Mouse (Mus musculus): ENCODE measurements at regions not wholly inside any gene's neighbourhood (a gene's known extent, or its start where the extent isn't known, plus 50 kb on each side); places are given as distances from the start of the nearest gene placed in this dataset.
A peak's percentile ranks its signal among the peaks of the same experiment; 100 is the strongest.
"Not testable (repeated sequence)": the region's sequence is repeated elsewhere in the genome, so short reads cannot be mapped to it uniquely, and the experiment has no call there.

DNA sequence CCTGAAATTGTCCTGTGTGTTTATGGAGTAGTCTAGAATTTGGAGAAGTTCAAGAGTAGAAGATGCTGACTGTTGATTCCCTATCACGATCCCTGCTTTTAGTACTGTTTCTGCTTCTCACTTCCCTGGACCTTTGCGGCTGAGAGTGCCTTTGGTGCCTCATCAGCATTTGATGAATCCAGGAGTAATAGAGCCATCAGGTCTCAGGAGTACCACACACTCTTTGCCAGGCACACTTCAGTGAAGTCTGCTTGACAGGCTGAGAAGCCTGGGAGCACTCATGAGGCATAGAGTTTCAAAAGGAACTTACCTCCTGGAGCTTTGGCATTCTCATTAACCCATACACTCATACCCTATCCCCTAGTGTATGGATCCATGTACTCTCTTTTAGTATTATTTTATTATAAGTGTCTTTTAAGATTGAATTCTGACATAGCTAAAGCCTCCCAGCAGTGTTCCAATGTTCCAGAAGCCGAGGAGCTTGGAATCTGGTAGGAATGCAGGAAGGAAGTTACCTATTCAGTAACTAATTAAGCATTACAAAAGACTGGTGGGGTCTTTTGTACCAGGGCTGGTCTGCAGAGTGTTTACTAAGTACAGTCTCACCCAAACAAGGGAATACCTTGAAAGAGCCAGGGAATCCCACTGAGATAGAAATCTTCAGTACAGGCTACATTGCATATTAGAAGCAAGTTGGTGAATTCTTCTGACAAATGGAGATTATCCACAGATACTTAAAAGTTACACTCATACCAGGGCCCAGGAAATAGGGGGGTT lies 139.7 kb downstream of the Tex13c3 start:
- not testable (repeated sequence) for H3K9ac ChIP-seq (ENCODE audit: low read depth, low read length); H3K27ac ChIP-seq (replicated peaks; ENCODE audit: insufficient read depth, low read depth, low read length); H3K27me3 ChIP-seq (ENCODE audit: control insufficient read depth, insufficient read depth, low read length); H3K4me1 ChIP-seq (ENCODE audit: control insufficient read depth, insufficient read depth, low read length); H3K79me2 ChIP-seq (ENCODE audit: control insufficient read depth, insufficient read depth, low read length); H3K4me3 ChIP-seq (ENCODE audit: insufficient read depth, low read depth, low read length); DNase-seq (ENCODE audit: extremely low read depth, low read depth, low spot score); H3K36me3 ChIP-seq (ENCODE audit: control insufficient read depth, insufficient read depth, low read length)
- 79% methylated on average over 3 of the region's 3 CpGs for WGBS

DNA sequence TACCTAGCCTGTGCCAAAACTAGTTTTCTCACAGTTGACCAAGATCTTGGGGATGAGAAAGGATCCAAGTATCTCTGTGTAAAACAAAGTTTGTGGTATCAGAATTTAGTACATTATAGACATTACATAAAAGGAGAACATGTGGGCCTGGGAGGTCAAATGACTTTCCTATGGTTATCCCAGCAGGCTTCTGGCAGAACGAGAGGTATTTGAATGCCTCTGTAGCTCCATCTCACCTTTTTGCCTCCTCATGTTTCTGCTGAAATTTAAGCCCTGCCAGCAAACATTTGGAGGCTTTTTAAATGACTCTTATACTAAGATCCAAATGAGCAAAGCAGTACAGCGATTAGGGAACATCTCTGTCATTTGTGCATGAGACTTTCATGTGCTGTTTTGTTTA lies 167.8 kb downstream of the Tex13c3 start:
- H3K36me3 ChIP-seq (ENCODE audit: control insufficient read depth, insufficient read depth, low read length), result no peaks in the 10 kb centered on the region
- H3K4me1 ChIP-seq (ENCODE audit: control insufficient read depth, insufficient read depth, low read length), result no peaks in the 10 kb centered on the region
- no peak overlapping the region for H3K4me3 ChIP-seq (ENCODE audit: insufficient read depth, low read depth, low read length)
- no peak overlapping the region for H3K27ac ChIP-seq (replicated peaks; ENCODE audit: insufficient read depth, low read depth, low read length)
- no peak overlapping the region for H3K9ac ChIP-seq (ENCODE audit: low read depth, low read length)
- DNase-seq (ENCODE audit: extremely low read depth, low read depth, low spot score), result peak; percentile 34
- no peak for TF ChIP-seq POLR2A (IDR thresholded peaks at IDR 0.05; ENCODE audit: extremely low read depth, insufficient read depth, low read length)
- TF ChIP-seq CTCF (IDR thresholded peaks at IDR 0.05; ENCODE audit: low read depth, low read length), result no peak
- no peaks in the 10 kb centered on the region for H3K79me2 ChIP-seq (ENCODE audit: control insufficient read depth, insufficient read depth, low read length)
- no peaks in the 10 kb centered on the region for H3K27me3 ChIP-seq (ENCODE audit: control insufficient read depth, insufficient read depth, low read length)
- 37% methylated on average over 2 of the region's 2 CpGs for WGBS

DNA sequence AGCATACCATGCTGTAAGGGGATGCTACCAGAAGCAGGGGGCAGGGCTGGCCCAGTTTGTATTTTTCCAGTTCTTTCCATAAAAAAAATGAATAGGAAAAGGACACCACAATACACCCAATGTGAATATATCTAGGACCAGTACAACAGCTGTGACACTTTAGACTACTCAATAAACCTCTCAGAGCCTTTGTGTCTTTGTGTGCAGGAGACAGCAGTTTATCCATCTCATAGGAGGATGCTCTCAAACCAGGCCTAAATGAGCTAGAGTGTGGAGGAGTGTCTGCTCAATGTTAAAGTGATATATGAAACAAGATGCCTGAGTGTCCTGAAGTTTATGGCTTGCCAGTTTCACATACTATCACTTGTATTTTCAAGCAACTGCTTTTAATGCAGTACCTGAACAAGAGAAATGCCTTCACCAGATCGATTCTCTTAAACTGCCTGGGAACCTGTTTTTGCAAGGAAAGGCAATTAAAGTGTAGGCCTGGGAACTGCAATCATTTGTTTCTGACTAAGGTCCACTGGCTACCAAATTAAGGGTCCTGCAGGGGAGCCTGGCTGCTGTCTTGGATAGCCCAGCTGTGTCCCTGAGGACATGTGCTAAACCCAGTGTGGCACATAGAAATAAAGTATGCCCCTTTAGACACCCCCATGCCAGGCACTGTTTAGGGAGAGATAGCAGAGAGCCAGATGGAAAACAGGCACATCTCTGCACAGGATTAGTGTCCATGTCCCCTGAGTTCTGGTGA lies 169.1 kb downstream of the Tex13c3 start:
- Histone ChIP-seq H3K36me3 (ENCODE audit: control insufficient read depth, insufficient read depth, low read length) (no peaks in the 10 kb centered on the region), H3K4me3 (ENCODE audit: insufficient read depth, low read depth, low read length) (no peak overlapping the region), H3K27me3 (ENCODE audit: control insufficient read depth, insufficient read depth, low read length) (no peaks in the 10 kb centered on the region), H3K4me1 (ENCODE audit: control insufficient read depth, insufficient read depth, low read length) (no peaks in the 10 kb centered on the region), H3K9ac (ENCODE audit: low read depth, low read length) (no peak overlapping the region), H3K79me2 (ENCODE audit: control insufficient read depth, insufficient read depth, low read length) (no peaks in the 10 kb centered on the region), H3K27ac (replicated peaks; ENCODE audit: insufficient read depth, low read depth, low read length) (no peak overlapping the region)
- 56% methylated on average over 1 of the region's 1 CpGs for WGBS
- DNase-seq (ENCODE audit: extremely low read depth, low read depth, low spot score), result no peak
- TF ChIP-seq CTCF (IDR thresholded peaks at IDR 0.05; ENCODE audit: low read depth, low read length), result no peak
- TF ChIP-seq POLR2A (IDR thresholded peaks at IDR 0.05; ENCODE audit: extremely low read depth, insufficient read depth, low read length), result no peak

DNA sequence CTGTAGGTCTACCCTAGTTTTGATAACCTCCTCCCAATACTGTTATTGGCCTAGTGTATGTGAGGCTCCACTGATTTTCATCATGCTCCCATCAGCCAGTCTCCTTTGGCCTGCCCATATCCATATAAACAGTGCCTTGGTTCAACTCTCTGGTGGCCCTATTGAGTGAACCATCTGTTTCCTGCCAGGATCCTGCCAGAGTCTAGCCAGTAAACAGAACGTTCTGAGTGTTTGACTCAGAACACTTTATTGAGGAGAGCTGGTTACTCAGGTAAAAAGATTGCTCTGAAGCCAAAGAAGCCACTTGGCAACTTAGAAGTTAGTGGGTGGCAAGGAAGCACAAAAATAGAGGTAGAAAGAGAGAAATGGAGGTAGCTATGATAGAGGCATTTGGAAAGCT lies 169.7 kb downstream of the Tex13c3 start:
- Histone ChIP-seq H3K9ac (ENCODE audit: low read depth, low read length) (no peak overlapping the region), H3K4me1 (ENCODE audit: control insufficient read depth, insufficient read depth, low read length) (no peaks in the 10 kb centered on the region), H3K4me3 (ENCODE audit: insufficient read depth, low read depth, low read length) (no peak overlapping the region), H3K36me3 (ENCODE audit: control insufficient read depth, insufficient read depth, low read length) (no peaks in the 10 kb centered on the region), H3K27me3 (ENCODE audit: control insufficient read depth, insufficient read depth, low read length) (no peaks in the 10 kb centered on the region), H3K27ac (replicated peaks; ENCODE audit: insufficient read depth, low read depth, low read length) (no peak overlapping the region), H3K79me2 (ENCODE audit: control insufficient read depth, insufficient read depth, low read length) (no peaks in the 10 kb centered on the region)
- WGBS, result 43% methylated on average over 1 of the region's 1 CpGs
- TF ChIP-seq CTCF (IDR thresholded peaks at IDR 0.05; ENCODE audit: low read depth, low read length), result no peak
- no peak for TF ChIP-seq POLR2A (IDR thresholded peaks at IDR 0.05; ENCODE audit: extremely low read depth, insufficient read depth, low read length)
- no peak for DNase-seq (ENCODE audit: extremely low read depth, low read depth, low spot score)

DNA sequence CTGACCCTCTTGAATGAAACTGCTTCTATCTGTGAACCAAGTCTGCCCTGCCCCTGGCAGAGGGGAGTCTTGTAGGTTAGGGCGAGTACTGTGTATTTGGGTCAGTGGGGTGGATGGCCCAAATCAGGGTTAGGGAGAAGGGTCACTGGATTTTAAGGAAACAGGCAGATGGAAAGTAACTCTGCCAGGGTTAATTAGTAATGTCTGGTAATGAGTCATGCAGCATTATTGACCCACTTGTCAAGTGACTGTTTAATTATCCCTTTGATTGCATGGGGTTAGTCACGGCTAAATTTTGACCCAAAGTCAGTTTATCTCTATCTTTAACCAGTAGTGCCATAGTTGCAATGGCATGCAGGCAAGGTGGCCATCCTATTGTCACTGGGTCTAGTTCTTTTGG lies 192.9 kb downstream of the Tex13c3 start:
- TF ChIP-seq POLR2A (IDR thresholded peaks at IDR 0.05; ENCODE audit: extremely low read depth, insufficient read depth, low read length) (no peak), CTCF (IDR thresholded peaks at IDR 0.05; ENCODE audit: low read depth, low read length) (no peak)
- no peaks in the 10 kb centered on the region for H3K36me3 ChIP-seq (ENCODE audit: control insufficient read depth, insufficient read depth, low read length)
- no peaks in the 10 kb centered on the region for H3K27me3 ChIP-seq (ENCODE audit: control insufficient read depth, insufficient read depth, low read length)
- H3K79me2 ChIP-seq (ENCODE audit: control insufficient read depth, insufficient read depth, low read length), result no peaks in the 10 kb centered on the region
- peak; percentile 12 for DNase-seq (ENCODE audit: extremely low read depth, low read depth, low spot score)
- WGBS, result 30% methylated on average over 2 of the region's 2 CpGs
- H3K27ac ChIP-seq (replicated peaks; ENCODE audit: insufficient read depth, low read depth, low read length), result no peak overlapping the region
- H3K9ac ChIP-seq (ENCODE audit: low read depth, low read length), result no peak overlapping the region
- no peak overlapping the region for H3K4me3 ChIP-seq (ENCODE audit: insufficient read depth, low read depth, low read length)
- peaks cover 5% of the 10 kb centered on the region for H3K4me1 ChIP-seq (ENCODE audit: control insufficient read depth, insufficient read depth, low read length)

DNA sequence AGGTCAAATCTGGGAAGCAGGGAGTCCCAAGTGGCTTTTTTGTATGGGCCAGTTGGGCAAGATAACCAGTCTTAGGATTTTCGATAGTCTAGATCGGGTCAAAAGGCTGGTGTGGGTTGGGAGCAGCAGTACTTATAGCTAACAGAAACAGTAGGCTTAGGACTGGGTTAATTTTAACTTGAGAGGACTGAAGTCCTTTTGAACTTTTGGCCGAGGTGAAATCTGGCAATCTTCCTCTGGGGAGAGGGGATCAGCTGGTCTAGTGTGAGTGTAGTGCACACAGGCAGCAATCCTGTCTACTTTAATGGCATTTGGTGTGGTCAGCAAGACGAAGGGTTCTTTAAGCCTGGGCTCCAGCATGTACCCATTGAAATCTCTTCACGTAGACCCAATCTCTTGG lies 194.7 kb downstream of the Tex13c3 start:
- Histone ChIP-seq H3K4me3 (ENCODE audit: insufficient read depth, low read depth, low read length) (no peak overlapping the region), H3K4me1 (ENCODE audit: control insufficient read depth, insufficient read depth, low read length) (peaks cover 5% of the 10 kb centered on the region), H3K27ac (replicated peaks; ENCODE audit: insufficient read depth, low read depth, low read length) (no peak overlapping the region; the same call in 1 of the 2 replicates), H3K9ac (ENCODE audit: low read depth, low read length) (no peak overlapping the region), H3K27me3 (ENCODE audit: control insufficient read depth, insufficient read depth, low read length) (no peaks in the 10 kb centered on the region), H3K79me2 (ENCODE audit: control insufficient read depth, insufficient read depth, low read length) (no peaks in the 10 kb centered on the region), H3K36me3 (ENCODE audit: control insufficient read depth, insufficient read depth, low read length) (no peaks in the 10 kb centered on the region)
- peak; percentile 79 for DNase-seq (ENCODE audit: extremely low read depth, low read depth, low spot score)
- TF ChIP-seq POLR2A (IDR thresholded peaks at IDR 0.05; ENCODE audit: extremely low read depth, insufficient read depth, low read length), result no peak
- TF ChIP-seq CTCF (IDR thresholded peaks at IDR 0.05; ENCODE audit: low read depth, low read length), result no peak
- 31% methylated on average over 5 of the region's 5 CpGs for WGBS

Data from liver, adult 2 months (tissue).